Mouse (Mus musculus) urinary bladder, postnatal 25 days (tissue): ENCODE data around the gene Eps15l1.

Experiments
- DNase-seq: peaks from one replicate; pipeline ENCODE4 v3.0.0; 2022; ENCODE audit warnings: low spot score

Eps15l1 gene

DNA sequence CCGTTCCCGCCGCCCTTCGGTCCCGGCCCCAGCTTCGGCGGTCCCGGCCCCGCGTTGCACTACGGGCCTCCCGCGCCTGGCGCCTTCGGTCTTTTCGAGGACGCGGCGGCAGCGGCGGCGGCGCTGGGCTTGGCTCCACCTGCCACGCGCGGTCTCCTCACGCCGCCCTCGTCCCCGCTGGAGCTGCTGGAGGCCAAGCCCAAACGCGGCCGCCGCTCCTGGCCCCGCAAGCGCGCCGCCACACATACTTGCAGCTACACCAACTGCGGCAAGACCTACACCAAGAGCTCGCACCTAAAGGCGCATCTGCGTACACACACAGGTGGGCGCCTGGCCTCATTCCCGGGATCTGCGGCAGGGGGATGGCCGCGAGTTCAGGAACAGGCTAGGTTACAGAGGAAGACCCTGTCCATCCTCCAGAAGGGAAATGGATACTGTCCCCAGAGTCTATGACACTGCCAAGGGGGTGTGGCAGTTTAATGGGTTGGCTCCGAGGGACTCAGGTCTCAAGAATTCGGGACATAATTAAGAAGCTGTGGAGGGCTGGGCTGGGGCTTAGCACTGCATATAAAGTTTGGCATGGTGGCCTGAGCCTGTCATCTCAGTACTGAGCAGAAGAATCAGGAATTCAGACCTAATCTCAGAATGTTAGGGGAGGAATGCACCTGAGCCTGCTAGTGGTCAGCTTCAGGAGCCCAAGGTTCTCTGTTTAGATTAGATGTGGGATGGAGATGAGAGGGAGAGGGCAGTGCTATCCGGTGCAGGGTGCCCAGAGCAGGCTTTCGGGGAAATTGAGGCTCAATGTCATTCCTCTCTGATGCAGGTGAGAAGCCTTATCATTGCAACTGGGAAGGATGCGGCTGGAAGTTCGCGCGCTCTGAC lies 101.1 kb downstream of the Eps15l1 start:
- no peak for DNase-seq

DNA sequence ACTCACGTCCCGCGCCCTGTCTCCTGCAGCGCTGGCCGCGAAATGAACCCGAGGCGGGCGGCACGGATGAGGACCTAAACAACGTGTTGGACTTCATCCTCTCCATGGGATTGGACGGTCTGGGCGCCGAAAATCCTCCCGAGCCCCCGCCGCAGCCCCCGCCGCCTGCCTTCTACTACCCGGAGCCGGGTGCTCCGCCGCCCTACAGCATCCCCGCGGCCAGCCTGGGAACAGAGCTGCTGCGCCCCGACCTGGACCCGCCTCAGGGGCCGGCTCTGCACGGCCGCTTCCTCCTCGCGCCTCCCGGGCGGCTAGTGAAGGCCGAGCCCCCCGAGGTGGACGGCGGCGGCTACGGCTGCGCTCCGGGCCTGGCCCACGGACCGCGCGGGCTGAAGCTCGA lies 101.9 kb downstream of the Eps15l1 start:
- peak; percentile 38 for DNase-seq

DNA sequence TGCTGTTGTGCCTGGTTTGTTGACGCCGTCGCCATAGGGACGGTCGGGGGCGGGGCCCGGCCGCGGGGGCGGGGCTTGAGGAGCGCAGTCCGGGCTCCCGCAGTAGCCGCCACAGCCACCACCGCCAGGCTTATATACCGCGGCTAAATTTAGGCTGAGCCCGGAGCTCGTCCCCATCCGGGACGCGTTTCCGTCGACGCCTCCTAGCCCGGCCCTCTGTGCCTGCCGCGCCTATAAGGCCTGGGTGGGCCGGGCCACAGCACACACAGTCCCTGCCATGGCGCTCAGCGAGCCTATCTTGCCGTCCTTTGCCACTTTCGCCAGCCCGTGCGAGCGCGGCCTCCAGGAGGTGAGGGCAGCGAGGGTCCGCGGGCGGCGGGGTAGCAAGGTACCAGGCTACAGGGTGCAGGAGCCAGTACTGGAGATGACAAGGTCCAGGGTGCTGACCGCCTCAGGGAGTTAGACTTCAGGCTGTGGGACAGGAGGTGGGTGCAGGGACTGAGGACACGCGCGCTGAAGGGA lies 102.4 kb downstream of the Eps15l1 start, which contains the start of gene Klf2:
Klf2 (plus strand) TSS at position 233 of the 522 bp plus-strand sequence.
- DNase-seq, result peak; percentile 97

GRCm38 (mm10) chr8:72317741-72318301 lies 103.4 kb downstream of the Eps15l1 start:
- DNase-seq, result no peak

- DNase-seq, result no peak
These were observed 105.1 kb downstream of the Eps15l1 start for GRCm38 (mm10) chr8:72316053-72316695.

DNA sequence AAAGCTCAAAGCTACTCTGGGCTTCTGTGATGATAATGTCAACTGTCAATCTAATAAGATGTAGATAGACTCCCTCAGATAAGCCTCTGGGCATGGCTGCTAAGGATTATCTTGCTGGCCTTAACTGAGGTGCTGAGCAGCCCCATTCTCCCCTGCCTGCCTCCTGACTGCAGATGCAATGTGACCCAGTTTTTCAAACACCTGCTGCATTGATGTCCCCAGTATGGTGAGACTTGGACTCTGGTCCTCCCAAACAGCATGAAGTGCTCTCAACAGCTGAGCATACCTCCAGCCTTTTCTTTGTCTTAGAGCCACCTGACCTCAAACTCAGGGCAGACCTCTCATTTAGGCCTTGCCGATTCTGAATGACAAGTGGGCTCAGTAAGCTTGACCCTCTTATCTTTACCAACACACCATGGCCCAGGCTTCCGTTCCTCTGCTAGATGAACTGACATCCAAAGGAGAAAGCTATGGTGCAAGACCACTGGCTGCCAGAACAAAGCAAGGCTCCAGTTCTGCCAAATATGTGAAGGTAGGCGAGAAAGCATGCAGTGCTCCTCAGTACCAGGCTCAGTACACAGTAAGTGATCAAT lies 108.2 kb downstream of the Eps15l1 start:
- no peak for DNase-seq

DNA sequence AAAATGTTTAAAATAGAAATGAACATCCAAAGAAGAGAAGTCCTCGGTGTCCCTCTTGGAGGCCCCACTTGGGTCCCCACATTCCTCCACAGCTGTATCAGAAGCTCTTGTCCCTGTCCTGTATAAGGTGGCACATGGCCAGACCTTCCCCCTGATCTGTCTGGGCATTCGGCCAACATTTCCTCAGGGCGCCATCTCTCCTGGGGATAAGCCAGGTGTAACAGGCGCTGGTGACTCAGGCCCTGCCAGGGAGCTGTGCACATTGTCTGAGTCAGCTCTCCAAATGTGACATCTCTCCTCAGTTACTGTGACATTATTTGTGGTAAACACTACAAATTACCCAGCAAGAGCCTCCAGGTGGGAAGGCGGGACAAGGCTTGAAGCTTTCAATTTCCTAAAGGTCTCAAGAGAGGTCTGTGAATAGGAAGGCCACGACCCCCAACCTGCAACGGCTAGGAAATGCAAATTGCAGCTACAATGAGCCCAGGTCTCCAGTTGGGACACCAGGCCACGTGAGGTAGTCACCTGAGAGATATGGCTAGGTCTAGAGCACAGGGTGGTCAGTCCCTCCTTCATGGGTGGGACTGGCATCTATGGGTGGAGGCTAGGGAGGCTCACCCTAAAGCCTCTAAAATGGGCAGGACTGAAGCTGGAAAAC lies 110.3 kb downstream of the Eps15l1 start:
- no peak for DNase-seq

GRCm38 (mm10) chr8:72308276-72308675 lies 113.0 kb downstream of the Eps15l1 start:
- no peak for DNase-seq

GRCm38 (mm10) chr8:72306913-72307312 lies 114.3 kb downstream of the Eps15l1 start:
- no peak for DNase-seq

DNA sequence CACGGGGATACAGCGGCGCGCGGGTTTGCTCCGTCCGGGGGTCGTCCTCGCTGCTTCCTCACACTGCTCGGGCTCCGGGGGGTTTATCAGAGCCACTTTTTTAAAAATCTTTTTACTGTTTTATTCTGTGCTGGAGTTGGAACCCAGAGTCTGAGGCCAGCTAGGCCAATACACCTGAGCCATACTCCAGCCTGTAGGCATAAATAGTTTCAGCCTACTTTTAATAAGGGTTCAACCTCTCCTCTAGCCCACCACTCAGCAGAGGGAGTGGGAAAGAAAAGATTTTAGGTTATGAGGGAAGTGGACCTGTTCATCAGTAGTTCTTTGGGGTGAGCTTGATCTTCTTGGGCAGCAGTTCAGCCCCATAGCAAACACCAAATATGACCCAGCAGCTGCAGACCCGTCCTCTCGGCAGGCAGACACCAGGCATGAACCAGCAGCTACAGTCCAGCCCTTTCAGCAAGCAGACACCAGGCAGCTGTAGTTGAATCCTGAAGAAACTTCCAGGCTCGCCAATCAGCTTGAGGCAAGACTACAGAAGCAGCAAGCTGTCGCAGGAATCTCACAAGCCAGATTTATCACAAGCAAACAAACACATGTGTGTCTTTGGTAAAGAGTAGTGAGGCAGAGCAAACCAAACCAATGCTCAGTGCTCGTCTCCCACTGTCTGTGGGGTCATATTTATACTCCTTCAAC lies 115.9 kb downstream of the Eps15l1 start, which contains the start of gene Gm10282:
Gm10282 (minus strand) TSS at position 51 of the 696 bp plus-strand sequence.
- DNase-seq, result no peak

DNA sequence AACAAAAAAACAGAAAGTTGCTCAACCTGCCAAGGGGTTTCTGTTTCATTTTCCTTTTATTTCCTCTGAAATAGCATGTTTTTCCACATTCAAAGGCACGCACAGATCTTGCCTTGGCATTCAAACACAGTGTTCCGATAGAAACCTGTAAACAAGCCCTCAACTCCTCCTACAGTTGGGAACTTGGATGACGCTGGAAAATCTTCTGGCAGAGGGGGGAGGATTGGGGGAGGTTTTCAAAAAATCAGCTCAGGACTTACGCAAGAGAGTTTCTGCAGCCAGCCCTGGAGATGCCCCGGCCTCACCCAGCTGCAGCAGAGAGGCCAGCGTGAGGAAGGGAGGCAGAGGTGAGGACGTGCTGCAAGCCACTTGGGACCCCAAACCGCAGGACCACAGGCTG lies 117.6 kb downstream of the Eps15l1 start:
- peak; percentile 16 for DNase-seq

- DNase-seq, result no peak
These were observed 118.2 kb downstream of the Eps15l1 start for GRCm38 (mm10) chr8:72302986-72303612.

GRCm38 (mm10) chr8:72301497-72301896 lies 119.8 kb downstream of the Eps15l1 start:
- DNase-seq, result no peak

- DNase-seq, result no peak
These were observed 120.4 kb downstream of the Eps15l1 start for GRCm38 (mm10) chr8:72300654-72301400.

DNA sequence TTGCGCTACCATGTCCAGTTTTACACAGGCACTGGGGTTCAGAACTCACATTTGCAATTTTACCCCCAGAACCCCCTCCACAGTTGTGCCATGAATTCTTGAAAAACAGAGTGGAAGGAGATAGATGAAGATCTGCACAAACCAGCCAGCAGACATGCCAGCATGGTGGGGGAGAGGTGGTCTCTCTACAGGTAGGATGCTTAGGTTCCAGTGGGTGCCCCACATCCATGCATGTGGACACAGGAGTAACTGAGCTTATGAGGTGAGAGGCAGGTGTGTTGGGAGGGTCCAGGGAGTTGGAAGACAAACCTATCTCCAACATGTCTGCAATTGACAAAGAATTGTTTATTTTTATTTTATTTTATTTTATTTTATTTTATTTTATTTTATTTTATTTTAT lies 122.3 kb downstream of the Eps15l1 start:
- no peak for DNase-seq

GRCm38 (mm10) chr8:72296561-72296960 lies 124.7 kb downstream of the Eps15l1 start:
- no peak for DNase-seq

DNA sequence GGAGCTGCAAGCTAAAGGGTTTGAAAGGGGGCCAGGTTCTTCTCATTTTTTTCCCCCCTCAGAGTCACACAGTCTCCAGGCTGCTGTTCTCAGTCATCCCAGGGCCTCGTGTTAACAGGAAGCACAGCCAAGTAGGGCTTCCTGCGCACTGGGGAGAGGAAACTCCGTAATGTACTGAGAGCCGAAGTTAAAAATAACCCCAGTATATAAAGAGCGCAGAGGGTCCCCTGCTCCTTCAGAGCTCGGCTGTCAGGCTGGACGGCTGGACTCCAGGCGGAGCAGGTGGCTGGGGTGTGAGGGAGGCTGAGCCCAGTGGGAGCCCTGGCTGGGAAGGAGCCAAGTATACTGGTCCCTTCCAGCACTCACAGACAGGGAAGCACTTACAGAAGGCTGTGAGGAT lies 125.6 kb downstream of the Eps15l1 start:
- peak; percentile 44 for DNase-seq

GRCm38 (mm10) chr8:72295125-72295524 lies 126.1 kb downstream of the Eps15l1 start:
- DNase-seq, result no peak

DNA sequence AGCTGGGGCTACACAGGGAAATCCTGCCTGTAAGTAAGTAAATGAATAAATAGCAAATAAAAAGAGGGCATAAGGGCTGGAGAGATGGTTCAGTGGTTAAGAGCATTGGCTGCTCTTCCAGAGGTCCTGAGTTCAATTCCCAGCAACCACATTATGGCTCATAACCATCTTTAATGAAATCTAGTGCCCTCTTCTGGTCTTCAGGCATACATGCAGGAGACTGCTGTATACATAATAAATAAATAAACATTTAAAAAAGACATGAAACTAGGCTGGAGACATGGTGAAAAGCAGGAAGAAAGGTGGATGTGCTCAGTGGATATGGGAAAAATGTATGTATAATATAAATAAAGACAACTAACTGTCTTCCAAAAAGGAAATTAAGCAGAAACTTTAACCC lies 128.0 kb downstream of the Eps15l1 start:
- no peak for DNase-seq

DNA sequence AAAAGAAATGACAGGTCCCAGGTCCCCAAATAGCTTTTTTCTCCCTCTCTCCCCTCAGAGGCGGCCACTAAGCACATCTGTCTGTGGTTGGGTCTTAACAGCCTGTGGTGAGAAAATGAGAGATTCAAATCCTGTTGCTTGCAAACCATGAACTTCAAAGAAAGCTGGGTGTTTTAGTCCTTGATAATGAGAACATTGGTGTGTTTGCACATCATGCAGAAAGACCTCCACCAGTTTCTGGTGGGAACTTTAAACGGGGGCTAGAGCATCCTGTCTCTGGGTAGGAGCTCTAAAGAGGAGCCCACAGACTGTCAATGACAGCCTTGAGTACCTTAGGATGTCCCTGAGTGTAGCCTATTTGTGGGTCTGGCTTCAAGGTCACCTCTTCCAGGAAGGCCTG lies 130.2 kb downstream of the Eps15l1 start:
- no peak for DNase-seq
